Mouse (Mus musculus) left cerebral cortex, adult 11 months (tissue): ENCODE results near the gene Ctsc.
"Not testable (repeated sequence)": the region's sequence is repeated elsewhere in the genome, so short reads cannot be mapped to it uniquely, and the experiment has no call there.

Experiments
- DNase-seq: peaks from one replicate; pipeline ENCODE4 v3.0.0; 2022; ENCODE audit warnings: low spot score

Ctsc gene

GRCm38 (mm10) chr7:88277858-88278627, at the start of gene Ctsc:
Ctsc (plus strand) TSS chr7:88278085.
- DNase-seq, result peak; percentile 33

- DNase-seq, result no peak
Measured at GRCm38 (mm10) chr7:88229051-88229450, 48.8 kb upstream of the Ctsc start.

- DNase-seq, result no peak
Measured at GRCm38 (mm10) chr7:88230121-88230520, 47.8 kb upstream of the Ctsc start.

- no peak for DNase-seq
Measured at GRCm38 (mm10) chr7:88230756-88231522, 46.9 kb upstream of the Ctsc start.

- no peak for DNase-seq
Measured at GRCm38 (mm10) chr7:88243059-88243458, 34.8 kb upstream of the Ctsc start.

GRCm38 (mm10) chr7:88244462-88244861, 33.4 kb upstream of the Ctsc start:
- no peak for DNase-seq

GRCm38 (mm10) chr7:88250380-88250779, 27.5 kb upstream of the Ctsc start:
- DNase-seq, result not testable (repeated sequence)

- DNase-seq, result no peak
Measured at GRCm38 (mm10) chr7:88251535-88251934, 26.4 kb upstream of the Ctsc start.

- no peak for DNase-seq
Measured at GRCm38 (mm10) chr7:88252129-88252528, 25.8 kb upstream of the Ctsc start.

GRCm38 (mm10) chr7:88254884-88255283, 23.0 kb upstream of the Ctsc start:
- DNase-seq, result no peak

GRCm38 (mm10) chr7:88259155-88259925, 18.5 kb upstream of the Ctsc start:
- DNase-seq, result no peak

- no peak for DNase-seq
Measured at GRCm38 (mm10) chr7:88261799-88262198, 16.1 kb upstream of the Ctsc start.

- no peak for DNase-seq
Measured at GRCm38 (mm10) chr7:88264861-88265260, 13.0 kb upstream of the Ctsc start.

- DNase-seq, result no peak
Measured at GRCm38 (mm10) chr7:88269913-88270312, 8.0 kb upstream of the Ctsc start.

- DNase-seq, result no peak
Measured at GRCm38 (mm10) chr7:88271531-88271930, 6.4 kb upstream of the Ctsc start.

GRCm38 (mm10) chr7:88276914-88277765, 745 bp upstream of the Ctsc start:
- DNase-seq, result no peak

- no peak for DNase-seq
Measured at GRCm38 (mm10) chr7:88278628-88279196, 827 bp downstream of the Ctsc start.

- DNase-seq, result no peak
Measured at GRCm38 (mm10) chr7:88285276-88285675, 7.4 kb downstream of the Ctsc start.

GRCm38 (mm10) chr7:88291036-88291435, 13.2 kb downstream of the Ctsc start:
- DNase-seq, result no peak

GRCm38 (mm10) chr7:88292044-88292443, 14.2 kb downstream of the Ctsc start:
- DNase-seq, result no peak

GRCm38 (mm10) chr7:88293907-88294306, 16.0 kb downstream of the Ctsc start:
- DNase-seq, result no peak
